Mouse (Mus musculus): ENCODE measurements around the gene Trappc1.

GRCm38 (mm10) chr11:69340161-69341131, 16.7 kb downstream of the Trappc1 start, which contains the start of gene Rnf227:
- TF ChIP-seq CTCF (IDR thresholded peaks at IDR 0.05; ENCODE audit: low read depth, low read length) (no peak), EP300 (IDR thresholded peaks at IDR 0.05; ENCODE audit: insufficient read depth, low read depth, low read length) (no peak)
